Mouse (Mus musculus) olfactory bulb, adult 2 months (tissue): ENCODE data around the gene Zmynd15.

Experiments
- CTCF ChIP-seq: fragments of 200-500 bp; IDR thresholded peaks from 2 replicates; pipeline ENCODE4 v1.5.1; 2012; ENCODE audit warnings: low read depth, mild to moderate bottlenecking, low read length, moderate library complexity; ENCODE audit not compliant: insufficient read depth
- POLR2A ChIP-seq: fragments of 200-500 bp; IDR thresholded peaks from 2 replicates; pipeline ENCODE4 v1.6.1; 2012; ENCODE audit warnings: mild to moderate bottlenecking, low read depth, low read length, moderate library complexity; ENCODE audit not compliant: insufficient read depth

DNA sequence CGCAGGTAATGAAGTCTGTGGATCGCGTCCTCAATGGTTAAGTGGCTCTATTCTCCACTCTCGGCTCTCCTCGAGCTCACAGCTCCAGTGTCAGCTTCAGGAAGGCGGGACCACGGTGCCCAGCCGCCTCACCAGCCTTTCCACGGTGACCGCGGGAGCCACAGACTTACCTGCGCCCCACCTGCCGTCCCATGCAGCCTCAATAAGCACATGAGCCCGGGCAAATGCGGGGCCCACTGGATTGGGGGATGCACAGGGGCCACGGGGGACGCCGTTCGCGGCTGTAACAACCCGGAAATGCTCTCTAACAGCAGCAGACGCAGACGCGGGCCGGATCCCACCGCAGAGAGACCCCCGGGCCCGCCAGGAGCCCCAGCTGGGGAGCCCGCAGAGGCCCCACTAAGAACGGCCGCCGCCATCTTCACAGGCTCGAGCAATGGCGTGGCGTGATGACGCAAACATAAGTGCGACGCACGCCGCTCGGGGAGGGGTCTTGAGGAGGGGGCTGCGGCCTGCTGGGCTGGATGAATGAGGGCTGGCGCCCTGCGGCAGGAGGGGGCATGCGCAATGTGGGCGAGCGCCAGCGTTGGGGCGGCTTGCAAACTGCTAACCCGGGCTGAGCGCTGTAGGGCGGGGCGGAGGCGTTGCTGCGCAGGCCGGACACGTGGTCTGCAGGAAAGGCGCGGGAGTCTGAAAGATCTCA is 49.5 kb upstream of the Zmynd15 start, which contains the start of gene Pelp1:
- TF ChIP-seq CTCF (no peak), POLR2A (peak; percentile 90)
